Mouse (Mus musculus) lung, postnatal 0 days (tissue): ENCODE measurements around the gene Pklr. TPM values are rescaled to one million over a fixed set of nuclear protein-coding genes. Genes with fewer than 3 reads are reported as not detected.
A peak's percentile ranks its signal among the peaks of the same experiment; 100 is the strongest.
"Not testable (repeated sequence)": the region's sequence is repeated elsewhere in the genome, so short reads cannot be mapped to it uniquely, and the experiment has no call there.

ENCODE experiments used
- ATAC-seq: fragments of 200-750 bp; cut with Nextera tagmentation; 2 replicates; pipeline ENCODE4 v1.8.0; 2017; ENCODE audit warnings: moderate library complexity
- DNase-seq: peaks from one replicate; pipeline ENCODE4 v3.0.0-alpha.2; 2016; ENCODE audit warnings: low spot score
- H3K27ac ChIP-seq: fragments of 300-500 bp; sonication (generic); 2 replicates; pipeline ENCODE4 v1.5.1; 2014; ENCODE audit warnings: antibody characterized with exemption, mild to moderate bottlenecking, low read length, mixed read lengths
- H3K27me3 ChIP-seq: fragments of 300-500 bp; sonication (generic); replicated peaks from 2 replicates; pipeline ENCODE4 v1.6.1; 2014; ENCODE audit warnings: low read length, mixed read lengths; ENCODE audit not compliant: insufficient read depth
- H3K36me3 ChIP-seq: fragments of 300-500 bp; sonication (generic); 2 replicates; pipeline ENCODE4 v1.6.1; 2014; ENCODE audit warnings: low read length, mixed read lengths; ENCODE audit not compliant: insufficient read depth
- H3K4me1 ChIP-seq: fragments of 300-500 bp; sonication (generic); 2 replicates; pipeline ENCODE4 v1.6.1; 2014; ENCODE audit warnings: antibody characterized with exemption, low read depth, low read length, mixed read lengths; ENCODE audit not compliant: insufficient read depth
- H3K4me2 ChIP-seq: fragments of 300-500 bp; sonication (generic); replicated peaks from 2 replicates; pipeline ENCODE4 v1.6.1; 2014; ENCODE audit warnings: low read depth, mild to moderate bottlenecking, low read length, moderate library complexity, mixed read lengths
- H3K4me3 ChIP-seq: fragments of 300-500 bp; sonication (generic); 2 replicates; pipeline ENCODE4 v1.5.1; 2014; ENCODE audit warnings: low read depth, low read length
- H3K9ac ChIP-seq: fragments of 300-500 bp; sonication (generic); replicated peaks from 2 replicates; pipeline ENCODE4 v1.6.1; 2014; ENCODE audit warnings: low read depth, mild to moderate bottlenecking
- H3K9me3 ChIP-seq: fragments of 300-500 bp; sonication (generic); 2 replicates; pipeline ENCODE4 v1.6.1; 2016; ENCODE audit warnings: low read length, mixed read lengths
- CTCF ChIP-seq: IDR thresholded peaks from 2 replicates; pipeline ENCODE4 v1.5.1; 2016; ENCODE audit warnings: antibody characterized with exemption, mild to moderate bottlenecking
- EP300 ChIP-seq: IDR thresholded peaks from 2 replicates; pipeline ENCODE4 v1.6.1; 2016; ENCODE audit warnings: antibody characterized with exemption, mild to moderate bottlenecking, control low read depth
- WGBS: fragments of 180-500 bp; shearing (Covaris S2); extraction: QIAGEN DNeasy Blood & Tissue Kit; methylation state at CpG from one replicate; pipeline ENCODE4 v1.1.7; 2014; 5-methylcytosine and 5-hydroxymethylcytosine counted together
- polyA plus RNA-seq: library from polyadenylated mRNA; unstranded; fragments of >200 nt; fragmentation: Nextera tagmentation; extraction: Ambion mirVana; gene quantifications from 2 replicates; pipeline ENCODE4 v1.2.1, GENCODE M21; 2015

Pklr gene
- polyA plus RNA-seq, 1 experiment from 2014 or later, result 0.14 TPM

DNA sequence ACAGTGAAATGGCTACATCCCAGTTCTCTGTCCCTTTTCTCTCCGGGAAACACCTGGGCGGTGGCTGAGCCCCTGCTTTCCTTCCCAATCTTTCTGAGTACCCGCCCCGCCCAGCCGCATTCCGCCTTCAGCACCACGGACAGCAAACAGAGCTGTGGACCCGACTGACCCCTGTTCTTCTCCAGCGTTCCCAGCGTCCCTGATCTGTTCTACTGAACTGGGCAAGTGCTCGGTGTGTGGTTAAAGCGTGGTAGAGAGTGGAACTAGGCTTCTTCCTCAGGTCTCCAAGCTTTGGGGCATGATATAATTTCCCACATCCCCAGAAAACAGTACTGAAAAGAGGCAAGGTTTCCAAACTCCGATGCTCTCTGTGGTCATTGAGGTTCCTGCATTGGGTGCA lies 23.3 kb downstream of the Pklr start:
- H3K4me3 ChIP-seq, result no peak overlapping the region
- no peak overlapping the region for H3K9ac ChIP-seq
- TF ChIP-seq CTCF (no peak), EP300 (no peak)
- peaks cover 6% of the 10 kb centered on the region for H3K4me1 ChIP-seq
- no peak overlapping the region for H3K27ac ChIP-seq
- no peaks in the 10 kb centered on the region for H3K36me3 ChIP-seq
- H3K9me3 ChIP-seq, result no peaks in the 10 kb centered on the region
- peak overlapping the region; percentile 95 for H3K4me2 ChIP-seq
- peaks cover 11% of the 10 kb centered on the region; the same call in 1 of the 2 replicates for H3K27me3 ChIP-seq
- peak; percentile 46 for ATAC-seq
- WGBS, result under 1% methylated on average over 13 of the region's 13 CpGs
- DNase-seq, result peak; percentile 58

DNA sequence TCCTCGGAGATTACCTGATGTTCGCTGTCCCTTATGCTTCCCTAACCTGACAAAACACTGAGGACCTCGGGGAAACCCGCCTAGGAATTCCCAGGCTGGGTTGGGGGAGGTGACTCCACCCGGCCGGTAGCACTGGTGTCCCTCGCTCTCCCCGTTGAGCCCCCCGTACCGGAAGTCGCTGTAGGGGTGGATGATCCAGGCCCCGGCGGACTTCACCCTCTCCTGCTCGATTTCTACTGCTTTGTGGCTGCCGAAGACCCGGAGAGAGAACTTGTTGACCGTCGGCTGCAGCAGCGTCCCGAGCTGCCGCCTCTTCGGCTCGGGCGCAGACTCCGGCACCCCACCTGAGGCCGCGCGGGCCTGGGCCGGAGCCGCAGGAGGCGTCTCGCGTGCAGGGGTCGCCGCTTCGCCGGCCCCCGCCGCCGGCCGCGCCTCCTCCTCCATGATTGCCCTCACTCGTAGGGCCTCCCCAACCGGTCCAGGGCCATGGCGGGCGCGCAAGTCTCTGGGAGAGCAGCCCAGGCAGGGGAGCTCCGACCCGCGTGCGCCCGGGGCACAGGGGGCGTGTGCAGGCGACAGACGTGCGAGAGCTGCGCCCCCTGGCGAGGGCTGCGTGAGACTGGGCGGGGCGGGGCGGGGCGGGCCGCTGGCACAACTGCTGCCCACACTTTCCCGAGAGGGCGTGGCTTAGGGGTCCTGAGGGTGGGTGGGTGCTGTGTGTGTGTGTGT lies 23.8 kb downstream of the Pklr start, which contains the start of gene Hcn3:
TSS of gene Hcn3 (minus strand) at position 581 of the 729 bp plus-strand sequence.
- H3K9me3 ChIP-seq, result no peaks in the 10 kb centered on the region
- WGBS, result under 1% methylated on average over 56 of the region's 66 CpGs
- peak within 1 kb of the TSS; percentile 43 for H3K4me3 ChIP-seq
- TF ChIP-seq EP300 (no peak), CTCF (peak; percentile 80)
- H3K36me3 ChIP-seq, result no peaks in the 10 kb centered on the region
- peaks cover 11% of the 10 kb centered on the region; the same call in 1 of the 2 replicates for H3K27me3 ChIP-seq
- no peak within 1 kb of the TSS for H3K9ac ChIP-seq
- DNase-seq, result peak; percentile 80
- peak within 1 kb of the TSS; percentile 95 for H3K4me2 ChIP-seq
- ATAC-seq, result peak; percentile 66
- no peak within 1 kb of the TSS for H3K27ac ChIP-seq
- peaks cover 6% of the 10 kb centered on the region for H3K4me1 ChIP-seq

DNA sequence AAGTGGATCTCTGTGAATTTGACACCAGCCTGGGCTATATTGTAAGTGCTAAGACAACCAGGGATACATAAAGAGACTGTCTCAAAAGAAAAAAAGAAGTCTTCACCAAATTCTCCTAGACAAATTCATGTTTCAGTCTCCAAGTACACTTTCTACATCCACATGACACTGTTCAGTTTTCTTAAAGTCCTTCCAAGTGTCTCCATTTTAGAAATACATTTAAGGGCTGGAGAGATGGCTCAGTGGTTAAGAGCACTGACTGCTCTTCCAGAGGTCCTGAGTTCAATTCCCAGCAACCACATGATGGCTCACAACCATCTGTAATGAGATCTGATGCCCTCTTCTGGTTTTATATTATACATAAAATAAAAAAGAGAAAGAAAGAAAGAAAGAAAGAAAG lies 25.3 kb downstream of the Pklr start:
- not testable (repeated sequence) for H3K4me2 ChIP-seq, H3K9me3 ChIP-seq, H3K36me3 ChIP-seq, ATAC-seq, H3K9ac ChIP-seq, H3K27ac ChIP-seq, H3K4me3 ChIP-seq, DNase-seq
- peaks cover 12% of the 10 kb centered on the region for H3K4me1 ChIP-seq
- peaks cover 11% of the 10 kb centered on the region; the same call in 1 of the 2 replicates for H3K27me3 ChIP-seq

DNA sequence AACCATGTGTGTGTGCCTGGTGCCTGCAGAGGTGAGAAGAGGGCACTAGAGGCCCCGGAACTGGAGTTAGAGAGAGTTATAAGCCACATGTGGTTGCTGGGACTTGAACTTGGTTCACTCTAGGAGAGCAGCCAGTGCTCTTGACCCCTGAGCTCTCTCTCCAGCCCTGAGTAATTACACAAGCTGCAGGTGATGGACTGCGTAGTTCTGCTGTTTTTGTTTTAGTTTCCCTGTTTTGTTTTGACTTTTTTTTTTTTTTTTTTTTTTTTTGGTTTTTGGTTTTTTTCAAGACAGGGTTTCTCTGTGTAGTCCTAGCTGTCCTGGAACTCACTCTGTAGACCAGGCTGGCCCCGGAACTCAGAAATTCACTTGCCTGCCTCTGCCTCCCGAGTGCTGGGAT lies 25.8 kb downstream of the Pklr start:
- 60% methylated on average over 4 of the region's 4 CpGs for WGBS
- no peak overlapping the region for H3K27ac ChIP-seq
- DNase-seq (no peak), ATAC-seq (no peak)
- peaks cover 11% of the 10 kb centered on the region; the same call in 1 of the 2 replicates for H3K27me3 ChIP-seq
- H3K36me3 ChIP-seq, result no peaks in the 10 kb centered on the region
- TF ChIP-seq CTCF (no peak), EP300 (no peak)
- no peak overlapping the region for H3K4me2 ChIP-seq
- H3K4me1 ChIP-seq, result peaks cover 12% of the 10 kb centered on the region
- no peak overlapping the region for H3K4me3 ChIP-seq
- H3K9me3 ChIP-seq, result no peaks in the 10 kb centered on the region
- no peak overlapping the region for H3K9ac ChIP-seq

DNA sequence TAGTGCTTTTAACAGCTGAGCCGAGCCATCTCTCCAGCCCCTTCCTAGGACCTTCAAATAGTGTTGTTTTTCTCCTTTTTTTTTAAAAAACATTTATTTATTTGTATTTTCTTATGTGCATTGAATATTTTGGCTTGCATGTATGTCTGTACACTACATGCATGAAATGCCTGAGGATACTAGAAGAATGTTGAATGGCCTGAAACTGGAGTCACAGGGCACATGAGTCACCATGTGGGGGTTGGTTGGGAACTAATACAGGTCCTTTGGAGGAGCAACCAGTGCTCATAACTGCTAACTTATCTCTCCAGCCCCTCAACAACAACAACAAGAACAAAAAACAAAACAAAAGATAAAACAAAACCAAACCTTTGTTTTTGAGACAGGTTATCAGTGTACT lies 27.2 kb downstream of the Pklr start:
- Histone ChIP-seq H3K4me1 (peaks cover 12% of the 10 kb centered on the region), H3K27ac (no peak overlapping the region), H3K9me3 (no peaks in the 10 kb centered on the region), H3K4me2 (no peak overlapping the region), H3K4me3 (no peak overlapping the region), H3K36me3 (0 out of 2 replicates have a peak, but pooled peaks cover under 1% of the 10 kb centered on the region), H3K9ac (no peak overlapping the region), H3K27me3 (peaks cover 9% of the 10 kb centered on the region; the same call in 1 of the 2 replicates)
- DNase-seq (no peak), ATAC-seq (no peak)
- 93% methylated on average over 1 of the region's 1 CpGs for WGBS
- TF ChIP-seq CTCF (no peak), EP300 (no peak)

DNA sequence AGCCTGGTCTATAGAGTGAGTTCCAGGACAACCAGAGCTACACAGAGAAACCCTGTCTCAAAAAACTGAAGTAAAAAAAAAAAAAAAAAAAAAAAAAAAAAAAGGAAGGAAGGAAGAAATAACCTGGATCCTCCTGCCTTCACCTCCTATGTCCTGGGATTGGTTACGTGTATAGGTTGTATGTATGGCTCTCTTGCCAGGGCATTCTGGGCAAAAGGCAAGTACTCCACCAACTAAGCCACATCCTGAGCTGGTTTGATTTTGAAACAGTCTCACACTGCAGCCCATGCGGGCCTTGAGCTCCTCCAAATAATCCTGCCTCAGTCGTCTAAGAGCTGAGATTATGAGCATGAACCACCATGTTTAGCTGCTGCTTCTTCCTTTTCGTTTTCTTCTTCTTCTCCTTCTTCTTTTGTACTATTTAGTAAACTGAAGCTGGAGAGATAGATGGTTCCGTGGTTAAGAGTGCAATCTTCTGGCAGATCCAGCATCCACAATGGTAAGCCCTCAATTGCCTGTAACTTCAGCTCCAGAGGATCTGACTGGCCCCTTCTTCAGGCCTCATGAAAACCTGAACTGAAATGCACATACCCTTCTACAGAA lies 27.8 kb downstream of the Pklr start:
- TF ChIP-seq EP300 (no peak), CTCF (no peak)
- Histone ChIP-seq H3K4me2 (peak overlapping the region; percentile 67), H3K4me3 (peak overlapping the region; percentile 88; the same call in 1 of the 2 replicates), H3K36me3 (peaks cover 6% of the 10 kb centered on the region), H3K9me3 (no peaks in the 10 kb centered on the region), H3K9ac (peak overlapping the region; percentile 24; the same call in 1 of the 2 replicates), H3K4me1 (peaks cover 12% of the 10 kb centered on the region), H3K27ac (0 out of 2 replicates have a peak overlapping the region, but pooled peaks have one; percentile 98), H3K27me3 (peaks cover 3% of the 10 kb centered on the region; the same call in 1 of the 2 replicates)
- 63% methylated on average over 5 of the region's 5 CpGs for WGBS
- DNase-seq, result no peak
- ATAC-seq, result no peak
